Mouse (Mus musculus): ENCODE data around the gene Ly6g6f.

DNA sequence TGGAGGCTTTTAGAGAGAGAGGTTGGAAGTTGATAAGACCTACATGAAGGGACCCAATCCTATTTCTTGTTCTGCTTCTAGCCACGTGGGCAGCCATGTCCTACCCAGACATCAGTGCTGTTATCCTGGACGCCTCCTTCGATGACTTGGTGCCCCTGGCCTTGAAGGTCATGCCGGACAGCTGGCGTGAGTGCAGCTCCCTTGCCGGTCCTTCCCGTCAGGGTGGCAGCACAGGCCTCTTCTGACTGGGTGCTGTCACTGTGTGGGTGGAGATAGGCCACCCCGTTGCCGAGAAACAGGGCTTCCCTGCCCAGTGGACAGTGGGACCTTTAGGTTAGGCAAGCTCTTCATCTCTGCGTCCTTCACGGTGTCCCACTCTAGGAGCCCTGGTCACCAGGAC lies 15.8 kb upstream of the Ly6g6f start:
- TF ChIP-seq CTCF (IDR thresholded peaks at IDR 0.05; ENCODE audit: low read depth, low read length): no peak
- no peak for TF ChIP-seq POLR2A (IDR thresholded peaks at IDR 0.05; ENCODE audit: extremely low read depth, insufficient read depth, low read length)

All from liver, adult 2 months (tissue).